Mouse (Mus musculus) forebrain, embryonic 12.5 days (tissue): Measurements from ENCODE around the gene Ubxn2a. TPM values are rescaled to one million over a fixed set of nuclear protein-coding genes. Genes with fewer than 3 reads are reported as not detected.

Experiments
- ATAC-seq: fragments of 200-750 bp; cut with Nextera tagmentation; 2 replicates; pipeline ENCODE4 v1.8.0; 2017; ENCODE audit warnings: moderate TSS enrichment; ENCODE audit not compliant: low FRiP score
- H3K27ac ChIP-seq: fragments of 300-500 bp; sonication (generic); 2 replicates; pipeline ENCODE4 v1.5.1; 2016; ENCODE audit warnings: mild to moderate bottlenecking
- H3K27me3 ChIP-seq: fragments of 300-500 bp; sonication (generic); 2 replicates; pipeline ENCODE4 v1.6.1; 2016; ENCODE audit warnings: mild to moderate bottlenecking
- H3K36me3 ChIP-seq: fragments of 300-500 bp; sonication (generic); replicated peaks from 2 replicates; pipeline ENCODE4 v1.6.1; 2016; ENCODE audit warnings: mild to moderate bottlenecking
- H3K4me1 ChIP-seq: fragments of 300-500 bp; sonication (generic); 2 replicates; pipeline ENCODE4 v1.6.1; 2016
- H3K4me2 ChIP-seq: fragments of 300-500 bp; sonication (generic); 2 replicates; pipeline ENCODE4 v1.6.1; 2016; ENCODE audit warnings: mild to moderate bottlenecking, moderate library complexity
- H3K4me3 ChIP-seq: fragments of 300-500 bp; sonication (generic); replicated peaks from 2 replicates; pipeline ENCODE4 v1.5.1; 2016; ENCODE audit warnings: mild to moderate bottlenecking
- H3K9ac ChIP-seq: fragments of 300-500 bp; sonication (generic); 2 replicates; pipeline ENCODE4 v1.6.1; 2016; ENCODE audit warnings: mild to moderate bottlenecking
- H3K9me3 ChIP-seq: fragments of 300-500 bp; sonication (generic); 2 replicates; pipeline ENCODE4 v1.6.1; 2016
- WGBS: fragments of 180-500 bp; shearing (Covaris S2); methylation state at CpG from one replicate; pipeline ENCODE4 v1.1.7; 2016; 5-methylcytosine and 5-hydroxymethylcytosine counted together
- polyA plus RNA-seq: library from polyadenylated mRNA; unstranded; fragments of >200 nt; fragmentation: Nextera tagmentation; extraction: Ambion mirVana; gene quantifications from 2 replicates; pipeline ENCODE4 v1.2.1, GENCODE M21; 2016

The Ubxn2a gene
- polyA plus RNA-seq, 1 experiment from 2014 or later: 43.3 TPM

GRCm38 (mm10) chr12:4843741-4844140 lies 63.8 kb downstream of the Ubxn2a start:
- H3K27me3 ChIP-seq: peaks cover 32% of the 10 kb centered on the region
- peak overlapping the region; percentile 57 for H3K9ac ChIP-seq
- no peak overlapping the region for H3K27ac ChIP-seq
- H3K36me3 ChIP-seq: peaks cover under 1% of the 10 kb centered on the region; the same call in 1 of the 2 replicates
- peaks cover 26% of the 10 kb centered on the region for H3K4me1 ChIP-seq
- H3K9me3 ChIP-seq: no peaks in the 10 kb centered on the region
- peak overlapping the region; percentile 68 for H3K4me3 ChIP-seq
- WGBS: 1% methylated on average over 12 of the region's 12 CpGs
- peak; percentile 57; the same call in 1 of the 2 replicates for ATAC-seq
- H3K4me2 ChIP-seq: peak overlapping the region; percentile 75

GRCm38 (mm10) chr12:4842890-4843597 lies 64.5 kb downstream of the Ubxn2a start, which contains the start of gene Wdcp:
Gene Wdcp, plus strand, starts transcription at chr12:4843303.
- Histone ChIP-seq H3K36me3 (no peaks in the 10 kb centered on the region), H3K27ac (0 out of 2 replicates have a peak within 1 kb of the TSS, but pooled peaks have one; percentile 53), H3K4me1 (peaks cover 26% of the 10 kb centered on the region), H3K27me3 (peaks cover 32% of the 10 kb centered on the region), H3K9me3 (no peaks in the 10 kb centered on the region), H3K9ac (peak within 1 kb of the TSS; percentile 57), H3K4me3 (peak within 1 kb of the TSS; percentile 68), H3K4me2 (peak within 1 kb of the TSS; percentile 75)
- WGBS: under 1% methylated on average over 30 of the region's 30 CpGs
- ATAC-seq: peak; percentile 92

GRCm38 (mm10) chr12:4842456-4842855 lies 65.0 kb downstream of the Ubxn2a start:
- peaks cover 26% of the 10 kb centered on the region for H3K4me1 ChIP-seq
- 86% methylated on average over 8 of the region's 8 CpGs for WGBS
- no peaks in the 10 kb centered on the region for H3K36me3 ChIP-seq
- 0 out of 2 replicates have a peak, but pooled peaks have one; percentile 7 for ATAC-seq
- H3K4me2 ChIP-seq: no peak overlapping the region
- no peak overlapping the region for H3K27ac ChIP-seq
- H3K27me3 ChIP-seq: peaks cover 32% of the 10 kb centered on the region
- H3K9ac ChIP-seq: no peak overlapping the region
- no peaks in the 10 kb centered on the region for H3K9me3 ChIP-seq
- H3K4me3 ChIP-seq: no peak overlapping the region

- Histone ChIP-seq H3K27ac (no peak within 1 kb of the TSS), H3K4me1 (peaks cover 26% of the 10 kb centered on the region), H3K36me3 (no peaks in the 10 kb centered on the region), H3K9ac (peak within 1 kb of the TSS; percentile 68), H3K9me3 (no peaks in the 10 kb centered on the region), H3K27me3 (peaks cover 32% of the 10 kb centered on the region), H3K4me3 (peak within 1 kb of the TSS; percentile 76), H3K4me2 (peak within 1 kb of the TSS; percentile 94)
- WGBS: under 1% methylated on average over 37 of the region's 37 CpGs
- peak; percentile 61 for ATAC-seq
Measured at GRCm38 (mm10) chr12:4841392-4841887, 66.1 kb downstream of the Ubxn2a start, which contains the start of gene Fkbp1b. Gene Fkbp1b, minus strand, starts transcription at chr12:4841591.

- Histone ChIP-seq H3K4me3 (peak overlapping the region; percentile 76), H3K4me1 (peaks cover 26% of the 10 kb centered on the region), H3K4me2 (peak overlapping the region; percentile 94), H3K9ac (peak overlapping the region; percentile 68), H3K9me3 (no peaks in the 10 kb centered on the region), H3K36me3 (no peaks in the 10 kb centered on the region), H3K27me3 (peaks cover 32% of the 10 kb centered on the region), H3K27ac (no peak overlapping the region)
- 1% methylated on average over 11 of the region's 11 CpGs for WGBS
- ATAC-seq: no peak
Measured at GRCm38 (mm10) chr12:4840741-4841140, 66.8 kb downstream of the Ubxn2a start.

GRCm38 (mm10) chr12:4840010-4840409 lies 67.5 kb downstream of the Ubxn2a start:
- WGBS: 56% methylated on average over 6 of the region's 6 CpGs
- Histone ChIP-seq H3K4me3 (no peak overlapping the region), H3K27ac (no peak overlapping the region), H3K9ac (no peak overlapping the region), H3K4me2 (no peak overlapping the region), H3K27me3 (peaks cover 32% of the 10 kb centered on the region), H3K4me1 (peaks cover 26% of the 10 kb centered on the region), H3K36me3 (no peaks in the 10 kb centered on the region), H3K9me3 (no peaks in the 10 kb centered on the region)
- no peak for ATAC-seq

GRCm38 (mm10) chr12:4836959-4837358 lies 70.5 kb downstream of the Ubxn2a start:
- no peak for ATAC-seq
- peaks cover 14% of the 10 kb centered on the region for H3K4me1 ChIP-seq
- no peak overlapping the region for H3K9ac ChIP-seq
- no peaks in the 10 kb centered on the region for H3K36me3 ChIP-seq
- no peak overlapping the region for H3K27ac ChIP-seq
- H3K9me3 ChIP-seq: no peaks in the 10 kb centered on the region
- H3K4me2 ChIP-seq: no peak overlapping the region
- no peak overlapping the region for H3K4me3 ChIP-seq
- peaks cover 25% of the 10 kb centered on the region for H3K27me3 ChIP-seq
- 65% methylated on average over 4 of the region's 4 CpGs for WGBS

Other genes with a start within 250 kb of the Ubxn2a start
- gene Fam228a, start 169.3 kb downstream of the Ubxn2a start, polyA plus RNA-seq: 0.56 and 0.77 TPM in 2 replicates
- 6.6 and 7.2 TPM in 2 replicates for gene Pfn4, start 138.7 kb downstream of the Ubxn2a start, polyA plus RNA-seq
- 3.2 and 4.1 TPM in 2 replicates for gene Fam228b, start 138.4 kb downstream of the Ubxn2a start, polyA plus RNA-seq
- 372 and 374 TPM in 2 replicates for gene Sf3b6, start 90.2 kb downstream of the Ubxn2a start, polyA plus RNA-seq
- gene Fkbp1b, start 66.1 kb downstream of the Ubxn2a start, polyA plus RNA-seq: 6.6 and 6.9 TPM in 2 replicates
- gene Wdcp, start 64.4 kb downstream of the Ubxn2a start, polyA plus RNA-seq: 19.0 and 20.5 TPM in 2 replicates
- 2.0 and 2.5 TPM in 2 replicates for gene Mfsd2b, start 33.3 kb downstream of the Ubxn2a start, polyA plus RNA-seq
- gene Atad2b, start 9.6 kb upstream of the Ubxn2a start, polyA plus RNA-seq: 24.0 and 24.9 TPM in 2 replicates